Mouse (Mus musculus) liver, postnatal 0 days (tissue): ENCODE measurements around the gene Adgrf5. TPM values are rescaled to one million over a fixed set of nuclear protein-coding genes. Genes with fewer than 3 reads are reported as not detected.

Source experiments
- ATAC-seq: fragments of 200-750 bp; cut with Nextera tagmentation; 2 replicates; pipeline ENCODE4 v1.8.0; 2017; ENCODE audit warnings: mild to moderate bottlenecking, moderate library complexity
- DNase-seq: peaks from one replicate; pipeline ENCODE4 v3.0.0-alpha.2; 2016
- H3K27ac ChIP-seq: fragments of 300-500 bp; sonication (generic); 2 replicates; pipeline ENCODE4 v1.5.1; 2014; ENCODE audit warnings: antibody characterized with exemption, moderate library complexity, mild to moderate bottlenecking, low read depth
- H3K27me3 ChIP-seq: fragments of 300-500 bp; sonication (generic); 2 replicates; pipeline ENCODE4 v1.6.1; 2014; ENCODE audit warnings: low read length, control low read depth, mixed read lengths; ENCODE audit not compliant: insufficient read depth
- H3K36me3 ChIP-seq: fragments of 300-500 bp; sonication (generic); replicated peaks from 2 replicates; pipeline ENCODE4 v1.6.1; 2014; ENCODE audit warnings: mild to moderate bottlenecking, control low read depth, low read length, moderate library complexity, mixed read lengths; ENCODE audit not compliant: insufficient read depth
- H3K4me1 ChIP-seq: fragments of 300-500 bp; sonication (generic); 2 replicates; pipeline ENCODE4 v1.6.1; 2014; ENCODE audit warnings: antibody characterized with exemption, mild to moderate bottlenecking, control low read depth; ENCODE audit not compliant: insufficient read depth
- H3K4me2 ChIP-seq: fragments of 300-500 bp; sonication (generic); 2 replicates; pipeline ENCODE4 v1.6.1; 2014; ENCODE audit warnings: low read depth, mild to moderate bottlenecking, low read length, moderate library complexity, mixed read lengths
- H3K4me3 ChIP-seq: fragments of 300-500 bp; sonication (generic); 2 replicates; pipeline ENCODE4 v1.5.1; 2014; ENCODE audit warnings: low read depth, low read length
- H3K9ac ChIP-seq: fragments of 300-500 bp; sonication (generic); replicated peaks from 2 replicates; pipeline ENCODE4 v1.6.1; 2014; ENCODE audit warnings: mild to moderate bottlenecking, moderate library complexity
- H3K9me3 ChIP-seq: fragments of 300-500 bp; sonication (generic); 2 replicates; pipeline ENCODE4 v1.6.1; 2016; ENCODE audit warnings: mild to moderate bottlenecking, control low read depth, low read length, mixed read lengths
- CTCF ChIP-seq: sonication (generic); IDR thresholded peaks from 2 replicates; pipeline ENCODE4 v1.5.1; 2016; ENCODE audit warnings: antibody characterized with exemption, low read depth
- EP300 ChIP-seq: IDR thresholded peaks from 2 replicates; pipeline ENCODE4 v1.6.1; 2016; ENCODE audit warnings: antibody characterized with exemption, low read depth, mild to moderate bottlenecking
- WGBS: fragments of 180-500 bp; shearing (Covaris S2); extraction: QIAGEN DNeasy Blood & Tissue Kit; methylation state at CpG from one replicate; pipeline ENCODE4 v1.1.7; 2014; ENCODE audit not compliant: insufficient replicate concordance; 5-methylcytosine and 5-hydroxymethylcytosine counted together
- polyA plus RNA-seq: library from polyadenylated mRNA; unstranded; fragments of >200 nt; fragmentation: Nextera tagmentation; extraction: Ambion mirVana; gene quantifications from 2 replicates; pipeline ENCODE4 v1.2.1, GENCODE M21; 2015

Adgrf5 gene
- polyA plus RNA-seq, result 2.5 and 3.5 TPM in 2 replicates

DNA sequence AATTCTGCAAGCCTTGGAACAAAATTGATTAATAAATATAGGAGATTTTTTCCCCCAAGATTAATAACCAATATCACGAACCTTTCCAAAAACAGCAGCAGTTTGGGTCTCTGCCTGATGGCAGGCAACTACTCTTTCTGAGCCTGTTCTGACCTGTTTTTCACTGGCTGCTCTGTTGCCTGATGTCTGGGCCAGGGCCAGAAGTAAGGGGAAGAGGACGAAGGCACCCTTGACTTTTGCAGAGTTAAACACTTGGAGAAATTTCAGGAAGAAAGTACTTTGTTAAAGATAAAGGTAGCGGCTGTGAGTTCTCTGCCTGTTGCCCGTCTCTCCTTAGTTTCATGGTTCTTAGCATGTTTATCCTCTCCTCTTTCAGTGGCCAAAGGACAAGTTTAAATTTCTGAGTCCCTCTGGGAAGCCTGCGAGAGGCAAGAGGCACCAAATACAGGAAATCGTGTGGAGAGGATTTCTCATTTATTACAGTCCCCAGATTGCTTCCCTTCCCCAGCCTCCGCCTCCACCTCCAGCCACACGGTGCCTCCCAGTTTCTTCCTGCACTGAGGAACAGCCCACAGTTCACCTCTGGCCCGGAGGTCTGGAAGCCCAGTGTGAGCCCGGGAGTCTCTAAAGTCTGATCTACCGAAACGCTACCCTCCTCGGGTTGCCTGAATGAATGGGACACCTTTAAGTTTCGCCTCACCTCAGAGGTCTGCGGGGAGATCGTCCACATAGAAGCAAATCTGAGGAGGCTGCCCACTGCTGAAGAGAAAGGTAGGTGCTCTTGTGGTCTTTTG is at the start of gene Adgrf5:
TSS of gene Adgrf5 (plus strand) at position 626 of the 794 bp plus-strand sequence.
- TF ChIP-seq EP300, result no peak
- TF ChIP-seq CTCF, result no peak
- WGBS, result 18% methylated on average over 16 of the region's 16 CpGs
- no peak within 1 kb of the TSS for H3K27ac ChIP-seq
- H3K27me3 ChIP-seq, result no peaks in the 10 kb centered on the region
- H3K36me3 ChIP-seq, result no peaks in the 10 kb centered on the region
- no peaks in the 10 kb centered on the region for H3K9me3 ChIP-seq
- peaks cover 9% of the 10 kb centered on the region; the same call in 1 of the 2 replicates for H3K4me1 ChIP-seq
- H3K4me3 ChIP-seq, result peak within 1 kb of the TSS; percentile 30
- ATAC-seq, result 0 out of 2 replicates have a peak, but pooled peaks have one; percentile 29
- peak; percentile 25 for DNase-seq
- H3K9ac ChIP-seq, result peak within 1 kb of the TSS; percentile 34; the same call in 1 of the 2 replicates
- peak within 1 kb of the TSS; percentile 58 for H3K4me2 ChIP-seq

DNA sequence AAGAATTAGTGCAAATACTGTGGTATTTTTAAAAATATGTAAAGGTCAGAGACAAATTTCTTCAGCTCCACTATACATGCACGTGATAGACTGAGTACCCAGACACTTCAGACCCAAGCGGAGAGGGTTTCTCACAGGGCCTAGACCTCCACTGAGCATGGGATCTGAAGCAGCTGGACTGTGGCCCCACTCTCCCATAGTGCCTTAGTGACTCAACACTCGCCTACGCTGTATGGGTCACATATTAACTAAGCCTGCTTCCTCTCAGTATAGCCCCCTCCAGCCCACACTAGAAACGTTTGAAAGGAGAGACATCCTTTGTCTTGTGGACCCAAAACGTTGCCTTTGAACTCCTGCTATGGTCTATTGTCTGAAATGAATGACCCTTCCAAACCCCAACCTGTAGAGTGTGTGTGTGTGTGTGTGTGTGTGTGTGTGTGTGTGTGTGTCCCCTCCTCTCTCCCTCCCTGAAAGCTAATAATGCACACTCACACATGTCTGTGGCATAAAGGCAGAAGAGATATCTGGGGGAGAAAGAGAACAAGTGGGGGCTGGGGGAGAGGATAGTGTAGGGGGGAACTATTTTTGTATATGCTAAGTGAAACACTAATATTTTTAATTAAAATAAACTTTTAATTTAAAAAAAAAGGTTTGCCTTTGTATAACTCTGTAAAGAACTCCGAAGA is 34.1 kb upstream of the Adgrf5 start:
- peak; percentile 35 for DNase-seq
- no peaks in the 10 kb centered on the region for H3K27me3 ChIP-seq
- 0 out of 2 replicates have a peak, but pooled peaks have one; percentile 18 for ATAC-seq
- H3K9me3 ChIP-seq, result no peaks in the 10 kb centered on the region; the same call in none of the 2 replicates
- H3K4me1 ChIP-seq, result peaks cover 26% of the 10 kb centered on the region
- no peak overlapping the region for H3K4me3 ChIP-seq
- H3K27ac ChIP-seq, result peak overlapping the region; percentile 65
- H3K36me3 ChIP-seq, result peaks cover 13% of the 10 kb centered on the region
- no peak for TF ChIP-seq CTCF
- no peak for TF ChIP-seq EP300
- H3K4me2 ChIP-seq, result peak overlapping the region; percentile 78
- 40% methylated on average over 7 of the region's 7 CpGs for WGBS
- peak overlapping the region; percentile 65; the same call in 1 of the 2 replicates for H3K9ac ChIP-seq

DNA sequence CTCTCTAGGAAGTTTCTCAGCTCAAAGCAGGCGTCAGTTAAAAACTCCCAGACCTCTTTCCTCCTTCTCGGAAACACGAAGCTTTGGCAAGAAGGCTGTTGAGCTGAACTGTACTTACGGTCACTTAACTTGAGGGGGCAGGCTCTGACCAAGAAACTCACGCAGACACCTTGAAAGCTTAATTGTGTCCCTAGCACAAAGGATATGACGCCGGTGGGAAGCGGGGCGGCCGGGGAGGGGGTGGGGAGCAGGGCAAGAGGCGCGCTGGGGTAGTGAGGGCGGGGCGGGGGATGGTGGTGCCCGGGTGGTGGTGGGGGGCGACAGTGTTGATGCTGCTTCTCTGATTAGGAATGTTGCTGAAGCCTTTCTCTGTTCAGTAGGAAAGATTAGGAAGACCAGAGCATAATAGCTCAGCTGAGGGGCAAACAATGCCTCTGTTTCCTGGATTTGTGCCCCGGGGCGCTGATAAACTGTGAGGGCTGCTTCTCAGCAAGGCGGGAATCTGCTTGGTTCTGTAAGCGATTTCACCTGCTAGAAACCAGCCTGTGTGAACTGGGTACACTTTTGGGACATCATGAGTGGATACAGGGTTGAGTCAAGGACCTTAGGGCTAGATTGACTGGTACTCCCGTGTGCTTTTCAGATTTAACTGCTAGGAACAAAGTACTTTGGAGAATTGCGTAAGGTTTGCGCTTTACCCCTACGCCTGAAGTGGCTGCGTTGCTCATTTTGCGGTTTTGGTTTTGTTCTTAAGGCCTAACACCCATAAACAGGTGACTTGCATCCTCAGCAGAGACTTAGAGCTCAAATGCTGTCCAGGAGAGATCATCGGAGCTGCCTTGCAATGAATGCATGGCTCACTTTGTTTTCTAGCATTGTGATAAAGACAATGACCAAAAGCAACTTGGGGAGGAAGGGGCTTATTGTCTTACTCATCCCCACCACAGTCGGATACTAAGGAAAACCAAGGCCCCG is 33.2 kb upstream of the Adgrf5 start:
- WGBS, result 4% methylated on average over 29 of the region's 29 CpGs
- H3K27me3 ChIP-seq, result no peaks in the 10 kb centered on the region
- H3K36me3 ChIP-seq, result peaks cover 13% of the 10 kb centered on the region
- H3K27ac ChIP-seq, result peak overlapping the region; percentile 65
- peak; percentile 46 for ATAC-seq
- DNase-seq, result peak; percentile 74
- peak overlapping the region; percentile 65 for H3K9ac ChIP-seq
- H3K4me1 ChIP-seq, result peaks cover 30% of the 10 kb centered on the region
- H3K9me3 ChIP-seq, result no peaks in the 10 kb centered on the region; the same call in none of the 2 replicates
- peak overlapping the region; percentile 78 for H3K4me2 ChIP-seq
- TF ChIP-seq EP300 (no peak), CTCF (peak; percentile 79)
- H3K4me3 ChIP-seq, result peak overlapping the region; percentile 39

DNA sequence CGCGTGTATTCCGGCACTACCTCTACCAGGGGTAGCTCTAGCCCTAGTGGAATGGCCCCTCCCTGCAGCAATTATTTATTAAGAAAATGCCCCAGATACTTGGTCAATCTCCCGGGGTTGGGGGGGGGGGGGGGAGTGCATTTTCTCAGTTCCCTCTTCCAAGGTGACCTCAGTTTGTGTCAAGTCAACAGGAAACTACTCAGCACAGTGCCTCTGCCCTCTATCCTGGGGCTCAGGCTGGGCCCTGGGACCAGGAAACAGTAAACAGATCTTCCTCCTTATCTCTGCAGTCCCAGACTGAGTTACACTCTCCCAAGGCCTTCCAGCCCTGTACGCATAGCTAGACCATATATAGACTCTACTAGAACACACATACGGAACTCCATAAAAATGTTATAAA is 32.4 kb upstream of the Adgrf5 start:
- ATAC-seq (peak; percentile 70), DNase-seq (peak; percentile 56)
- H3K4me1 ChIP-seq, result peaks cover 35% of the 10 kb centered on the region
- H3K4me2 ChIP-seq, result 0 out of 2 replicates have a peak overlapping the region, but pooled peaks have one; percentile 78
- H3K9ac ChIP-seq, result no peak overlapping the region
- peak; percentile 83 for TF ChIP-seq EP300
- TF ChIP-seq CTCF, result no peak
- 48% methylated on average over 6 of the region's 6 CpGs for WGBS
- H3K9me3 ChIP-seq, result no peaks in the 10 kb centered on the region; the same call in 1 of the 2 replicates
- peaks cover 8% of the 10 kb centered on the region for H3K36me3 ChIP-seq
- no peak overlapping the region for H3K4me3 ChIP-seq
- peak overlapping the region; percentile 65 for H3K27ac ChIP-seq
- H3K27me3 ChIP-seq, result no peaks in the 10 kb centered on the region

DNA sequence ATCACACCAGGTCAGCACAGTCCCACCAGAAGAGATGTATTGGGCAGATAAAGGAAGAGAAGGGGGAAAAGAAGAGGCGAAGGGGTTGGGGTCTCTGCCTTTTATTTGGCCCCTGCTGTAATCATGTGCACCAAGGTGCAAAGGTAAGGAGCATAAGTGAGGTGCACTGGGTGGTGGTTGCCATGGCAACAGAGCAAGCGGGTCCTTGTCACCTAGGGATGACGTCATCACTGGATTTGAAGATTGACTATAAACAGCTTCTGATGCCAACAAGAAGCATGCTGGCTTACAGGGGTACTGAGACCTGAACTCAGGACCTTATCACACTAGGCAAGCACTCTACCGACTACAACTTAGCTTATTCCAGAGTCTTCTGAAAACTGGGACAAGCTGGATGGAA is 31.0 kb upstream of the Adgrf5 start:
- ATAC-seq (0 out of 2 replicates have a peak, but pooled peaks have one; percentile 9), DNase-seq (peak; percentile 39)
- Histone ChIP-seq H3K27me3 (no peaks in the 10 kb centered on the region), H3K4me1 (peaks cover 37% of the 10 kb centered on the region), H3K9me3 (no peaks in the 10 kb centered on the region), H3K27ac (peak overlapping the region; percentile 58; the same call in 1 of the 2 replicates), H3K4me2 (no peak overlapping the region), H3K4me3 (no peak overlapping the region), H3K36me3 (no peaks in the 10 kb centered on the region), H3K9ac (no peak overlapping the region)
- WGBS, result 63% methylated on average over 4 of the region's 4 CpGs
- no peak for TF ChIP-seq EP300
- no peak for TF ChIP-seq CTCF
